Mouse (Mus musculus) fibroblast of lung, adult 2 months (primary cell): ENCODE data around the gene Tsga8.

Source experiments
- DNase-seq: peaks from one replicate; pipeline ENCODE4 v3.0.0-alpha.2; 2011; ENCODE audit warnings: low read depth

The Tsga8 gene

DNA sequence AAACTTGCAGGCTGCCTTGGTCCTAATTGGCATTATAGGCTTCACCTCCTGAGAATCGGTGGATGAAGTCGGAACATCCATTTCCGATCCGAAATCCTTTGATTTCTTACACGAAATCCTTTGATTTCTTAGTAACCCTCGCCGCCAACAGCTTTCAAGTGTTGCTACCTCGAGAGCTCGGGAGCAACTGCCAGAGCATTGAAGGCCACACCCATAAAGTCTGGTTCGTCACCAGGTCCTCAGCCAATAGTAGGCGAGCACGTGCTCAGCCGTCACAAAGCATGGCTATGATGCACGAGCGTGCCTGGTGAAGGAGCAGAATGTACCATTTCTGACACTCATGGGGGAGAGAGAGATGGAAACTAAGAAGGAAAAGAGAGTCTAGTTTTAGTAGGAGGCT lies at the start of gene Tsga8:
Gene Tsga8 (minus strand): TSS at position 327 of the 400 bp plus-strand sequence.
- no peak for DNase-seq
